Mouse (Mus musculus): ENCODE measurements at regions not wholly inside any gene's neighbourhood (a gene's known extent, or its start where the extent isn't known, plus 50 kb on each side); places are given as distances from the start of the nearest gene placed in this dataset.
A peak's percentile ranks its signal among the peaks of the same experiment; 100 is the strongest.

- DNase-seq: no peak
Observed at GRCm38 (mm10) chr5:69877100-69877499, 285.0 kb upstream of the Gnpda2 start.

GRCm38 (mm10) chr5:69863027-69863426 is 270.9 kb upstream of the Gnpda2 start:
- no peak for DNase-seq

- DNase-seq: no peak
Observed at GRCm38 (mm10) chr5:69844809-69845208, 252.7 kb upstream of the Gnpda2 start.

DNA sequence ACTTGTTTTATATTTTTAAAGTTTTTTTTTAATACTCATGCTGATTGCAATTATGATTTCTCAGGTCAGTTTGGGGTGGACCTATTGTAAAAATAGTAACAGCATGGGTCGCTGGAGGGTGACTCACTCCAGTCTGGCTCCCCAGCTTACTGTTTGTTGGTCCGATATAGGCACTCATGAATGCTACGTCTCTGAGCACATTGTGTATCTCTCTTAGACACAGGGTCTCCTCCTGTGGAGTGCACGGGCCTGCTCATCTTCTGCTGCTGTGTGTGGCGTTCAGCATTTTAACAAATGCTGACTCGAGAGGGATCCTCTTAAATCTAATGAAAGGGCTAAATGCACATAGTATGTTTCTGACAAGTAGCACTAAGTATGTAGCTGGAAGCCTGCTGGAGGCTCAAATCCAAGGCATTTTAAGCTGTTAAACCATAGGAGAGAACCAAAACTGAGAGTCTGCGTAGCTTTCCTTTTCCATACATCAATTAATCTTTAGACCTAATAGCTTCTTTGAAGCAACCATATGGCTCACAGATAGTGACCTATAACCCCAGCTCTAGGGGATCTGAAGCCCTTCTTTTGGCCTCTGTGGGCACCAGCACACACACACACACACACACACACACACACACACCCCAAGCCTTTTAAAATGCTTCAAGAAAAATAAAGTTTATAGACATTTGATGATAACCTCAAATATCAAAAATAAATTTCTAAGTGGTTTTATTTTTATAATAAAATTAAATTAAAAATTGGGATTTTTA is 246.0 kb upstream of the Gnpda2 start:
- DNase-seq: no peak

- DNase-seq: peak; percentile 2 to 3
Observed at GRCm38 (mm10) chr5:69836356-69836755, 244.2 kb upstream of the Gnpda2 start.

DNA sequence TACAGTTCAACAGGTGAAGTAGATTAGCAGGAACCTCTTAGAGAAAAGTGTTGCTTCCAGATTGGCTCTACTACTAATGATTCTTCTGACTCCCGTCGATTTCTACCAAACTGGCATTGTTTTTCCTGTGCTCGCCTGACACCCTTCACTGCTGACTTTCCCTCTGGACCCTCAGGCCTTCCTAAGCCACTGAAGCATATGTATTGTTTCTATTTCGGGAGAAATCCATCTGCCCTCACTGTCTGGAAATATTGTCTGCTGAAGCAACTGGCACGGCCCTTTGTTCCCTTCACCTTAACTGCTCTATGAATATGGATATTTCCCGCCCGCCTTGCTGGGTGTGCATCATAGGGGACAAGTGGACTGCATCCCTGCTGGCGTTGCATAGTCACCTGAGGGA is 243.0 kb upstream of the Gnpda2 start:
- DNase-seq: no peak

DNA sequence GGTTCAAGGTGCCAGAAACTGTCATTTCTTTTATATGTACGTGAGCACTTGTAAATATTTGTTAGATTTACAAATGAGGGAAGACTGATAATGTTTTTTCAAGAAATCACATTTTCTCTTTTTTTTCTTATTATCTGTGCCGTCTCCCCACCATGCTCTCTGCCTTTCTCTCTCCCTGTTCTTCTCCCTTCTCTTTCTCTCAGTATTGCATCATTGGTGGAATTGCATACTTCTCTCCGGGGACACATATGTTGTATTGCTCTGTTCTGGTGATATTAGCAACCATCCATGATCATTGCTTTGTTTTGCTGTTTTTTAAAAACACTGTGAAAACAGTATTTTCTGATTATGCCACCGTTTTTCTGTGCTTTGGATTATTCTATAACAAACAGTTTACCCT is 225.6 kb upstream of the Gnpda2 start:
- no peak for DNase-seq

DNA sequence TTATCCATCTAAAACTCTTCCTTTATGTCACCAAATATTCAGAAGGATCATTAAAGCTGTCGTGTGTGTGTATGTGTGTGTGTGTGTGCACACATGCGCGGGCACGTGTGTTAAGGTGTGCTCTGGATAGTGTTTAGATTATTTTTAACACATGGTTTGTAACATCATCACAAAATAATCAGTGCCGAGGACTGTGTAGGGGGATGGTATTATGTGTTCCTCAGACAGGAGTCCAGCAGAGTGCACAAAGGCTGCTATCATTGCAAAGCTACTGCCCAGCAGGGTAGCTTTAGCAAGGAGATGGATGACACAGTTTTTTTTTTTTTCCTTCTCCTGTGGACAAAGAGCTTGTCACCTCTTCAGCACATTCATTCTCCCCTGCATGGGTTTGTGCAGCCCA is 224.9 kb upstream of the Gnpda2 start:
- no peak for DNase-seq

- DNase-seq: no peak
Observed at GRCm38 (mm10) chr5:69815356-69815755, 223.2 kb upstream of the Gnpda2 start.

DNA sequence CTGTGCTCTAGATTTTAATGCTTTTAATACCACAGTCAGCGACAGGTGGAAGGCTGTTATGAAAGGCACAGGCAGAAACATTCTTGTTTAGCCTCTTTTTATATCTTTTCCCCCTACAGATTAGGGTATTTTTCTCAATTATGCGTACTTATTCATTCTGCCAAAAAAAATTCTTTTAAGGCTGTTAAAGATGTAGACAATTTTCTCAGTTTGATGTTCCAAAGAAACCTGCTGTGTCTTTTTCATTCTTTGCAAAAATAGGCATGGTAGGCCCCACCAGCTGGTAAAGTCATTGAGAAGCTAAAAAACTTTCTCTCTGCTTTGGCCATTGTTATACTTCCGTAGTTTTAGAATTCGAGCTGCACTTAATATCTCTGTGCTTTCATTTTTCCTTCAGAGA is 210.5 kb upstream of the Gnpda2 start:
- no peak for DNase-seq

DNA sequence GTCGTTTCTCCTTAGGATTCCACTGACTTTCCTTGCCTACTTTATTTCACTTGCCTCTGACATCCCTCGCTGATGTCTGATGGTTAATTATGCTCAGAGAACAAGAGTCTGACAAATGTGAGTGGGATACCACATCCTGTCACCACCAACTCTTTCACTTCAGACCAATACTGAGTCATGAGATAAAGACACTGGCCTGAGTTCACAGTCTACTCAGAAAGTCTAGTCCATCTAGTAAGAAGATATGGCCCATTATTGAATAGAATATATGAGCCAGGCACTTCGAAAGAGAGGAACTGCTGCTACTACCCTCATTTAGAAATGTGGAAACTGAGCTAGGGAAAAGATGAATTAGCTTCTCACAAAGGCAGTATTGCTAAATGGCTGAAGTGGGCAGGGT is 210.0 kb upstream of the Gnpda2 start:
- no peak for DNase-seq

DNA sequence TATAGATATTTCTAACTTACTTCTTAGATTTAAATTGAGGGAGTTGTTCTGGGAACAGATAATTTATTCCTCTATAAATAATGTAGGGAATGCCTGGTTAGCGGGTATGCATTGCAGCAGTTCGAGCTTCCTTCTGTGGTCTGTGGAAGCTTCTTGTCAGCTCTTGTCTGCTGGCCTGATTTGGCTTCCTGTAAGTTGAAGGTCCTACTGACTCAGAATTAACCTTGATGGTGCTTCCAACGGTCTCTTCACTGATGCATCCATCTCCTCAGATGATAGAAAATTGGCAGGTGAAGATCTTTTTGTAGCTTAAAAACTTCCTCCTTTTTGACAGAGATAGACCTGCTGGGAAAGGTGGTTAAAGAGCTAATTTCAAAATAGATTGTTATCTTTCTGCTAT is 203.2 kb upstream of the Gnpda2 start:
- no peak for DNase-seq

- no peak for DNase-seq
Observed at GRCm38 (mm10) chr5:69794641-69795040, 202.5 kb upstream of the Gnpda2 start.

DNA sequence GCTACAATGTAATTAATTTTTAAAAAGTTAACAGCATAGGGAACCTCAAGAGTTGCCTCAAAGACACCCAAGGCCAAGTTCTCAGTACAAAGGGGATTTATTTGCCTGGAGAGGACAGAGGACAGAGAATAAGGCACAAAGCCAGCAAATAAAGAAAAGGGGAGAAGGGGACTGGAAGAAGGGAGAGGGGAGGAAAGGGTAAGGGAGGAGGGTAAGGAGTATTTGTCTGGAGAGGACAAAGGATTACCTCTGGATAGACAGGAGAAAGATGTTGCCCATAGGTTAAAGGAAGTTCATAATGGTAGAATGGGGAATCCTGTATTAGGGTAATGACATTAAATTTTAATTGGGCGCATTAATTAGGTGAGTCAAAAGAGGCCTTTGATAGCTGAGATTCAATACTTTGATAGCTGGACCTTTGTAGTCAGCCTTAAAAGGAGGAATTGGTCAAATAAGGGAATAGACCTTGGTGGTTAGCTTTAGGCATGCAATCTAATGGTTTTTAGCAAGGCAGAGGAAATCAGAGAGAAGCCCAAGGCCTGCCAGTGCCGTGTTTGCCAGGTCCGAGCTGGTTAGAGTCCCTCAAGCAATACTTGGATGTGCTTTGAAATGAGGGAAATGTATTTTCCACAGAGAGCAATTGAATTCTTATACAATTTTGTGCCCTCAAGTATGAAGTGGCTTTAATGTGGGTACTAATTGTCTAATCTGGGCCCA is 164.8 kb upstream of the Gnpda2 start:
- no peak for DNase-seq

DNA sequence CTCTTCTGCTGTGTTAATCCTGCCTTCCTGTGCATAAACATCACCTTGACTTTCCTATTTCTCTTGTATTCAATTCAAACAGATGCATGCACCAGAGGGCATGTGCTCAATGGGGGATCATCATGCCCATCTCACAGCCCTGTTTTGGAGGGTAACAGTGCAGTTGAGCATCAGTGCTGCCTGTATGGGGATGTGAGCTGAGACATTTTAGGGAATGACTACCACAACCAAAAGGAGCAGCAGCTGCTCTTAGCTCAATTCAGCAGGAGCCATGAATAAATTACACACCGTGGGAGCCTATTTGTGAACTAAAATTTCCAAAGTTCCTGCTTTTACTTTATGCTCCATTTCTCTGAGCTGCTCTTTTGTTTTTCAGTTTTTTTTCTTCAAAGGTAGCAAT is 164.2 kb upstream of the Gnpda2 start:
- no peak for DNase-seq

DNA sequence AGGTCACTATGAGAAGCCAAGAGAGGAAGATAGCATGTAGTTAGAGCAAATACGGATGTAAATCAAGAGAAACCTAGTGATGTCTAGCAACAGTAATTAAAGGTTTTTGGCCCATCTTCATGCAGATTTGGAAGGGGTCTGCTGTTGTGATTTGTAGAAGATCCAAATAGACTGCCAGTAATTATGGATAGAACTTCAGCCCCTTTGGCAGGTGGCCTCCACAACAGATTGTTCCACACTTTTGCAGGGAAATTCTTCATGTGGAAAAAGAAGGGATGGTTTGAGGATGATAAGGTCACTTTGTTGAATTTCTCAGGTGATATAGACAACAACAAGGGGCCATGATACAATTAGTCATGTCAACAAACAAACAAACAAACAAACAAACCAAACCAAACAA is 148.4 kb upstream of the Gnpda2 start:
- no peak for DNase-seq

DNA sequence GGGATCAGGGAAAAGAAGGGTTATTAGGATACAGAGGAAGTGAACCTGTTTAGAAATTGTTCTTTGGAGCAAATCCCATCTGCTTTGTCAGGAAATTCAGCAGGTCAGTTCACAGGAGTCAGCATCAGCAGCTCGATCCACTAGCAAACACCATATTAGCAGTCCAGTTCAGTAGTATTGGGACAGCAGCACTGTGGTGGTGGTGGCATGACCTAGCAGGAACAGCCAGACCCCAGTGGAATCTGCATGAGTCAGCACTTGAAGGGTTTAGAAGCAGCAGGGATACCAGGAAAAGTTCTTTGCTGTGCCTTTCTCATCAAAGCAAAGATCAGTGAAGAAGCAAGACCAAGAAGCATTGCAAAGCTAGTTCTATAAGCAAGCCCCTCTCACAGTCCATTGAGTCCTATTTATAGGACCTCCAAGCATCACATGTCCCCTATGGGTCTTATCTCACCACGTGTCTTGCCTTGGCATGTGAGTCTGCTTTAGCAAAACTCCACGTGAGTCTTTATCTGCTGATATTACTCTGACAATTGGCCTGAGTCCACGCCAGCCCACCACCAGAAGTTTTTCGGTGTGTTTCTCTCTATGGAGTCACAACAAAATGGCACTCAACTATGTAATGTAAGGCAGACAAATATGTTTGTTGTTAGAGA is 129.3 kb upstream of the Gnpda2 start:
- DNase-seq: no peak

GRCm38 (mm10) chr5:69716087-69716486 is 123.9 kb upstream of the Gnpda2 start:
- no peak for DNase-seq

DNA sequence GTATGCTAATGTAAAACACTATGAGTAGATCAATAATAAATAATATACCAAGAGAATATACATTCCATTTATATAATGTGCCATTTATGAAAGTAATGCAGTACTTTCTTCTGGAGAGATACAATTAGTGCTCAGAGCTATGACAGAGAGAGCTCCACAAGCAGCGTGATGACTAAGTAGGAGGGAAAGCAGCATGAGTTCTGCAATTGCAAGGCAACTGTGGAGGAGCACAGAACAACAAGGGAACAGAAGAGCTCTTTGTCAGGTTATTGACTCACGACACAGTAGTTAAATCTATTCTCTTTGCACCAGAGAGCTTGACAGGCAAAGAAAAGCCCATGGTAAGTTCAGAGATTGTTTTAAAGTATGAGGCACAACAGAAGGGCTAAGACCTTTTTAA is 115.0 kb upstream of the Gnpda2 start:
- DNase-seq: no peak

DNA sequence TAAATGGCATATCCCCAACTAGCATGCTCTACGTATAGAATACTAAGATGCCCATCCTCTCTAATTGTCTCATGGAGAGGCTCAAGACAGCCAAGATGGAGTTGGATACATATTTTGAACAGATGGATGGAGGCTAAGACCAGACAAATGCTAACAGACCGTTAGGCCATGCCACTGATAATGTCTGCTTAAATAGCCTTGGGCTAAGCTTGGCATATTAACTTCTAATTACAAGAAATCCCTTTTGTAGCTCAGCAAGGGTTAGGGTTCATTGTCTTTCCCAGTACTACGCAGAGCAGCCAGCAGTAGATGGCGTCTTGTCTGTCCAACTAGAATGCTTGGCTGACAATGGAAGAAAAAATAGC is 113.0 kb upstream of the Gnpda2 start:
- no peak for DNase-seq

DNA sequence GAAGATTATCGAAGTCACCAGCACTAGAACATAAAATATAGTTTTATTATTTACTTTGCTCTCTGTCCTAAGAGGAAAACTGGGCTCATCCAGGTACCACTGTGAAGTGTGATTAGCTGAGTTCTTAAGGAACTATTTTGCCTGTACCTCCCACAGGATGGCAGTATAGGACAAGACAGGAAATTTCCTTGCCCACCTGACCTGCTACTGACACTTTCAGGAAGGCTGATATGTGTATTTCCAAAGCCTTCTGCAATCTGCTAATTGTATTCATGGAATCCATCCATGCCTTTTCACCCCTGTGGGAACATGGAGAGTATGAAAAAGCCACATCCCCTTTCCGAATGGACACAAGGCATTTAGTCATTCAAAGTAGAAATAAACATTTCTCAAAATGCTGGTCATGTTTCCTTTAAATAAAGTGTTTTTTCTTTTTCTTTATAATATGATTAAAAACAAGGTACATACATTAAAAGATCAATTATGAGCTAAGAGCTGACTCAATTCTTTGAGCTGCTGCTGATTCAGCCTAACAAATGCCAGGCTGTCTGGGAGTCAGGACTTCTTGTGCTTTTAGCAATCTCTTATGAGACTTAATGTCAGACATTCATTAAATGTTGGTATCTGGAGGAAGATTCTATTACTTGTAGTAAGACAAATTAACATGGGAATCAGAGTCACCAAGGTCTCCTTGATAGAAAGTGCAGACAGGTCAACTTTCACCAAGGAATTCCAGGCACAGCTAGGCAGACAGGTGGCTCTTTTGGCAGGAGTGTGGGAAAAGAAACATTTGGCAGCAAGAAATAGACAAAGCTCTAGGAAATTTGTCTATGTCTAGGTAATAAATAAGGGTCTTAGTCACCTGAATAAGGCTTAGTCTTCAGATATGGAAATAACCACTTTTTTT is 112.4 kb upstream of the Gnpda2 start:
- peak; percentile 2 to 6 for DNase-seq

GRCm38 (mm10) chr5:69678770-69679169 is 86.6 kb upstream of the Gnpda2 start:
- DNase-seq: no peak

DNA sequence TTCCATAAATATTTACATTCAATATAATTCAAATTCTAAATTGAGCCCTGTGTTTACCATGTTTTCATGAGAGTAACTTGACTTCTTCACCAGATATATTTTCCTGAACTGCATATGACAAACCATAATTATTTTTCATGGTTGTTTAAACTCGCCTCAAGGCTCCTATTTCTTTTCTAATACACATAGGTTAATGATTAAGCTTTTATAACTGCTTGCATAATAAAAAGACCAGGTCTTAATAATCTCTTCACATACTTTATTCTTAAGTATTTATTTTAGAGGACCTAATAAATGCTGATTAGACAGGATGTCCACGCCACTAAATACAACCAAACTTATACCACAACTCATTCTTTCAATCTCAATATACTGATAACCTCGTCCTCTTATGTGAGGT is 86.1 kb upstream of the Gnpda2 start:
- DNase-seq: no peak
